Mouse (Mus musculus) brain, embryonic 18.5 days (tissue): ENCODE measurements around the gene Cpsf7.

ENCODE experiments used
- DNase-seq: peaks from one replicate; pipeline ENCODE4 v3.0.0-alpha.2; 2012; ENCODE audit warnings: low read depth, low spot score

Gene Cpsf7

GRCm38 (mm10) chr19:10560108-10560507 lies 35.0 kb downstream of the Cpsf7 start:
- no peak for DNase-seq

GRCm38 (mm10) chr19:10561558-10562314 lies 36.7 kb downstream of the Cpsf7 start:
- no peak for DNase-seq

- no peak for DNase-seq
Observed at GRCm38 (mm10) chr19:10562351-10562750, 37.3 kb downstream of the Cpsf7 start.

- DNase-seq = no peak
Observed at GRCm38 (mm10) chr19:10564278-10564677, 39.2 kb downstream of the Cpsf7 start.

GRCm38 (mm10) chr19:10565217-10565616 lies 40.2 kb downstream of the Cpsf7 start:
- no peak for DNase-seq

GRCm38 (mm10) chr19:10569627-10570026 lies 44.6 kb downstream of the Cpsf7 start:
- DNase-seq = no peak

- peak; percentile 93 for DNase-seq
Observed at GRCm38 (mm10) chr19:10576690-10577561, 51.9 kb downstream of the Cpsf7 start, which contains the start of the genes Cyb561a3 and Tmem138. Gene Cyb561a3 (plus strand): TSS chr19:10577172. Gene Tmem138 (minus strand): TSS chr19:10577362.

GRCm38 (mm10) chr19:10580102-10580501 lies 55.0 kb downstream of the Cpsf7 start:
- no peak for DNase-seq

GRCm38 (mm10) chr19:10580761-10581160 lies 55.7 kb downstream of the Cpsf7 start:
- no peak for DNase-seq

- DNase-seq = no peak
Observed at GRCm38 (mm10) chr19:10581984-10582383, 56.9 kb downstream of the Cpsf7 start.

- no peak for DNase-seq
Observed at GRCm38 (mm10) chr19:10583550-10584146, 58.6 kb downstream of the Cpsf7 start.

- no peak for DNase-seq
Observed at GRCm38 (mm10) chr19:10585112-10585511, 60.0 kb downstream of the Cpsf7 start.

- no peak for DNase-seq
Observed at GRCm38 (mm10) chr19:10587231-10587630, 62.2 kb downstream of the Cpsf7 start.

- DNase-seq = no peak
Observed at GRCm38 (mm10) chr19:10589127-10589857, 64.2 kb downstream of the Cpsf7 start.

GRCm38 (mm10) chr19:10590301-10590700 lies 65.2 kb downstream of the Cpsf7 start:
- DNase-seq = no peak

GRCm38 (mm10) chr19:10591659-10592377 lies 66.8 kb downstream of the Cpsf7 start:
- DNase-seq = no peak
